Mouse (Mus musculus) cerebellum, postnatal 10 days (tissue): ENCODE data around the gene Gm17677.

Experiments
- DNase-seq, 2 experiments: peaks; one replicate each; pipeline ENCODE4 v3.0.0; 2021; ENCODE audit warnings: mixed read lengths in 2 of 2

Gm17677 gene

GRCm38 (mm10) chr9:35740749-35741148 is at the start of gene Gm17677:
TSS of gene Gm17677 (plus strand) at chr9:35741049.
- DNase-seq = no peak

GRCm38 (mm10) chr9:35691924-35692323 is 48.9 kb upstream of the Gm17677 start:
- no peak for DNase-seq

- DNase-seq = peak in 1 of 2 experiments; percentile 13
Observed at GRCm38 (mm10) chr9:35707265-35707664, 33.6 kb upstream of the Gm17677 start.

GRCm38 (mm10) chr9:35756843-35757242 is 16.0 kb downstream of the Gm17677 start:
- DNase-seq = no peak

GRCm38 (mm10) chr9:35778009-35778408 is 37.2 kb downstream of the Gm17677 start, which contains the start of gene Gm17727:
TSS of gene Gm17727 (minus strand) at chr9:35778109.
- DNase-seq = no peak

- no peak for DNase-seq
Observed at GRCm38 (mm10) chr9:35790001-35790400, 49.2 kb downstream of the Gm17677 start, which contains the start of the genes Gm27235 and D730048I06Rik. TSS of gene Gm27235 (minus strand) at chr9:35790101. TSS of gene D730048I06Rik (minus strand) at chr9:35790112.
